In genomic region chr9:24778571-24778970, GRCm38 (mm10) we compare ENCODE assay signal across 24 mouse cellular contexts. TPM values are rescaled to one million over a fixed set of nuclear protein-coding genes. Genes with fewer than 3 reads are reported as not detected.
DNase-seq lines count a peak whose midpoint lies in the region; ATAC-seq lines count a peak whose summit lies in the region.
"Had no signal": no experiment of that assay in that cellular context is flagged by ENCODE, and none has a peak within 500 bp of the region (broad histone marks: within the 10 kb centered on the region; RNA-seq: fewer than 3 reads in every experiment).

No protein-coding gene starts in this region.

- H3K4me3 ChIP-seq in heart, embryonic 14.5 days (ENCODE audit: control insufficient read depth in 1 of 2, insufficient read depth in 1 of 2, low read depth in 1 of 2, low read length in 2 of 2), result peak overlapping the region in 1 of 2 experiments; percentile 50; a peak in 1 of 4 replicates
- no peak overlapping the region for H3K4me3 ChIP-seq in midbrain, embryonic 14.5 days (replicated peaks; ENCODE audit: low read depth, low read length)
- H3K4me3 ChIP-seq in midbrain, embryonic 16.5 days (ENCODE audit: low read depth, low read length), result no peak overlapping the region
- no peak overlapping the region for H3K4me3 ChIP-seq in neural tube, embryonic 11.5 days (ENCODE audit: low read depth, low read length)
- H3K4me3 ChIP-seq: embryonic facial prominence, embryonic 12.5 days; midbrain, embryonic 12.5 days; myocyte; stomach, embryonic 15.5 days had no signal

- H3K27ac ChIP-seq in heart, embryonic 14.5 days (replicated peaks in 1 of 2; ENCODE audit: control insufficient read depth in 1 of 2, insufficient read depth in 1 of 2, low read depth in 2 of 2, low read length in 2 of 2), result peak overlapping the region; percentile 37 to 96; a peak in 2 of 4 replicates
- no peak overlapping the region for H3K27ac ChIP-seq in midbrain, embryonic 14.5 days (replicated peaks; ENCODE audit: low read depth, low read length)
- no peak overlapping the region for H3K27ac ChIP-seq in midbrain, embryonic 16.5 days (ENCODE audit: low read length)
- no peak overlapping the region for H3K27ac ChIP-seq in neural tube, embryonic 11.5 days (ENCODE audit: low read depth, low read length)
- H3K27ac ChIP-seq: embryonic facial prominence, embryonic 12.5 days; hindbrain, embryonic 12.5 days; macrophage; midbrain, embryonic 12.5 days; stomach, embryonic 15.5 days had no signal

- peak; percentile 26 for DNase-seq in embryo, embryonic 9.5 days (ENCODE audit: extremely low spot score)
- DNase-seq in embryo, embryonic 11 days, result no peak
- DNase-seq in heart, postnatal 4 days, result no peak
- peak; percentile 36 for DNase-seq in midbrain, embryonic 14.5 days
- peak; percentile 35 for DNase-seq in neural tube, embryonic 11.5 days (ENCODE audit: low spot score)
- no peak for DNase-seq in left cerebral cortex, postnatal 25 days (ENCODE audit: low spot score in 2 of 2)
- DNase-seq: cerebellum, adult 8-10 months; cerebellum, postnatal 36 days; gastrocnemius, postnatal 25 days; kidney, adult 18-20 months; thymus, postnatal 25 days had no signal

- intact Hi-C loops in left cerebral cortex, postnatal 25 days (cut with DNase I), result loop anchor here (5.0 kb wide), 1 partner anchor 249 kb away; no protein-coding TSS in a partner anchor

- H3K36me3 ChIP-seq in heart, embryonic 14.5 days (ENCODE audit: control insufficient read depth, insufficient read depth, low read length), result no peaks in the 10 kb centered on the region
- no peaks in the 10 kb centered on the region for H3K36me3 ChIP-seq in midbrain, embryonic 14.5 days (ENCODE audit: control insufficient read depth, insufficient read depth, low read length)
- no peaks in the 10 kb centered on the region for H3K36me3 ChIP-seq in midbrain, embryonic 16.5 days (ENCODE audit: control insufficient read depth, insufficient read depth, low read length)
- H3K36me3 ChIP-seq in neural tube, embryonic 11.5 days (ENCODE audit: control insufficient read depth, insufficient read depth, low read length), result no peaks in the 10 kb centered on the region
- H3K36me3 ChIP-seq: embryonic facial prominence, embryonic 12.5 days; hindbrain, embryonic 12.5 days; midbrain, embryonic 12.5 days; stomach, embryonic 15.5 days had no signal

- H3K9ac ChIP-seq in heart, embryonic 14.5 days (ENCODE audit: low read length), result peak overlapping the region; percentile 100
- no peak overlapping the region for H3K9ac ChIP-seq in midbrain, embryonic 14.5 days (replicated peaks; ENCODE audit: low read length)
- H3K9ac ChIP-seq in midbrain, embryonic 16.5 days (ENCODE audit: low read depth, low read length), result no peak overlapping the region
- no peak overlapping the region for H3K9ac ChIP-seq in neural tube, embryonic 11.5 days (ENCODE audit: low read length)
- H3K9ac ChIP-seq: embryonic facial prominence, embryonic 12.5 days; forebrain, postnatal 0 days; hindbrain, embryonic 12.5 days; midbrain, embryonic 12.5 days; stomach, embryonic 15.5 days had no signal

- WGBS in heart, embryonic 14.5 days, result 25% methylated on average over 14 of the region's 14 CpGs
- 4% methylated on average over 14 of the region's 14 CpGs for WGBS in midbrain, embryonic 14.5 days
- 3% methylated on average over 14 of the region's 14 CpGs for WGBS in midbrain, embryonic 16.5 days
- WGBS in neural tube, embryonic 11.5 days, result 3% methylated on average over 14 of the region's 14 CpGs

- peak overlapping the region; percentile 92 for H3K4me2 ChIP-seq in heart, embryonic 14.5 days (ENCODE audit: low read length)
- no peak overlapping the region for H3K4me2 ChIP-seq in midbrain, embryonic 14.5 days (ENCODE audit: low read length)
- no peak overlapping the region for H3K4me2 ChIP-seq in midbrain, embryonic 16.5 days (ENCODE audit: low read length)
- no peak overlapping the region for H3K4me2 ChIP-seq in neural tube, embryonic 11.5 days (ENCODE audit: low read depth)

- no peaks in the 10 kb centered on the region for H3K9me3 ChIP-seq in heart, embryonic 14.5 days (ENCODE audit: control insufficient read depth, low read length)
- no peaks in the 10 kb centered on the region for H3K9me3 ChIP-seq in midbrain, embryonic 14.5 days (ENCODE audit: control insufficient read depth, low read length)
- H3K9me3 ChIP-seq in midbrain, embryonic 16.5 days (replicated peaks; ENCODE audit: control insufficient read depth, low read length, poor library complexity, severe bottlenecking), result no peaks in the 10 kb centered on the region
- H3K9me3 ChIP-seq in neural tube, embryonic 11.5 days (ENCODE audit: control insufficient read depth, low read length), result no peaks in the 10 kb centered on the region
- H3K9me3 ChIP-seq: embryonic facial prominence, embryonic 12.5 days; hindbrain, embryonic 12.5 days; midbrain, embryonic 12.5 days; stomach, embryonic 15.5 days had no signal

- H3K4me1 ChIP-seq in heart, embryonic 14.5 days (ENCODE audit: control insufficient read depth in 2 of 2, insufficient read depth in 2 of 2, low read length in 2 of 2), result peaks cover 13 to 54% of the 10 kb centered on the region in 2 experiments
- H3K4me1 ChIP-seq in midbrain, embryonic 14.5 days (ENCODE audit: control insufficient read depth, insufficient read depth, low read length), result peaks cover 5% of the 10 kb centered on the region
- H3K4me1 ChIP-seq in midbrain, embryonic 16.5 days (ENCODE audit: control insufficient read depth, insufficient read depth, low read length), result peaks cover 10% of the 10 kb centered on the region
- H3K4me1 ChIP-seq in neural tube, embryonic 11.5 days (ENCODE audit: control insufficient read depth, insufficient read depth, low read length), result peaks cover 5% of the 10 kb centered on the region

- ATAC-seq in heart, embryonic 14.5 days (ENCODE audit: insufficient number of reproducible peaks, insufficient read depth, low FRiP score, low read depth), result no peak
- ATAC-seq in midbrain, embryonic 14.5 days (ENCODE audit: low FRiP score, low TSS enrichment), result no peak
- ATAC-seq in midbrain, embryonic 16.5 days, result no peak
- ATAC-seq in neural tube, embryonic 11.5 days (ENCODE audit: insufficient read depth, low FRiP score, low TSS enrichment), result no peak
- ATAC-seq: forebrain, postnatal 0 days; inflammation-experienced regulatory T-cells, adult 6 months had no signal

- no peaks in the 10 kb centered on the region for H3K27me3 ChIP-seq in heart, embryonic 14.5 days (ENCODE audit: control insufficient read depth, insufficient read depth, low read length)
- H3K27me3 ChIP-seq in midbrain, embryonic 14.5 days (ENCODE audit: control insufficient read depth, insufficient read depth, low read length), result peaks cover 87% of the 10 kb centered on the region
- peaks cover 68% of the 10 kb centered on the region for H3K27me3 ChIP-seq in midbrain, embryonic 16.5 days (ENCODE audit: control insufficient read depth, insufficient read depth, low read depth, low read length)
- H3K27me3 ChIP-seq in neural tube, embryonic 11.5 days (ENCODE audit: control insufficient read depth, insufficient read depth, low read length), result peaks cover 92% of the 10 kb centered on the region

RNA-seq across cellular contexts. Expression of gene Tbx20, which starts 4.5 kb away (rescaled TPM):
- polyA plus RNA-seq in heart, embryonic 14.5 days (2014; fragmentation: Nextera tagmentation; extraction: Ambion mirVana), result 69.0 and 80.6 TPM in 2 replicates
- total RNA-seq in heart, postnatal 4 days (2021), result 100 to 1,000 TPM; 341 to 376 TPM
- polyA plus RNA-seq in midbrain, embryonic 14.5 days (2014; fragmentation: Nextera tagmentation; extraction: Ambion mirVana), result 0.05 TPM in 1 of 2 replicates, not detected in the other
- polyA plus RNA-seq in midbrain, embryonic 16.5 days (2015; fragmentation: Nextera tagmentation; extraction: Ambion mirVana), result 0.04 and 0.30 TPM in 2 replicates
- 0.29 and 0.31 TPM in 2 replicates for polyA plus RNA-seq in neural tube, embryonic 11.5 days (2014; fragmentation: Nextera tagmentation; extraction: Ambion mirVana)
- total RNA-seq in left cerebral cortex, postnatal 25 days (2021), result not detected
- total RNA-seq: gastrocnemius, postnatal 25 days; left cerebral cortex, adult 18-20 months; left cerebral cortex, postnatal 36 days; neutrophil, adult 5-6 weeks had no signal
- polyA plus RNA-seq: forebrain, postnatal 0 days; inflammation-experienced regulatory T-cells, adult 6 months; macrophage; myocyte had no signal

Comparison
In these comparisons a context has a peak if more than half of its experiments do, and no peak if none do; other contexts are left out.
1. DNase-seq: peak in embryo, embryonic 9.5 days (single experiment), midbrain, embryonic 14.5 days (single experiment) and neural tube, embryonic 11.5 days (single experiment); none in embryo, embryonic 11 days (single experiment), heart, postnatal 4 days (single experiment) and left cerebral cortex, postnatal 25 days (0 of 2).
2. H3K27ac ChIP-seq: peak in heart, embryonic 14.5 days (2 of 2); none in midbrain, embryonic 14.5 days (single experiment), midbrain, embryonic 16.5 days (single experiment) and neural tube, embryonic 11.5 days (single experiment).
3. RNA of gene Tbx20, which starts 4.5 kb away (polyA plus RNA-seq): 69.0 to 80.6 TPM in heart, embryonic 14.5 days; 0.04 to 0.30 TPM in midbrain, embryonic 16.5 days, 0.29 to 0.31 TPM in neural tube, embryonic 11.5 days and 0.05 TPM in midbrain, embryonic 14.5 days; every median in the first group is over 10 times any median in the second.